Mouse (Mus musculus): ENCODE measurements around the gene Zfp867.
A peak's percentile ranks its signal among the peaks of the same experiment; 100 is the strongest.

The Zfp867 gene

DNA sequence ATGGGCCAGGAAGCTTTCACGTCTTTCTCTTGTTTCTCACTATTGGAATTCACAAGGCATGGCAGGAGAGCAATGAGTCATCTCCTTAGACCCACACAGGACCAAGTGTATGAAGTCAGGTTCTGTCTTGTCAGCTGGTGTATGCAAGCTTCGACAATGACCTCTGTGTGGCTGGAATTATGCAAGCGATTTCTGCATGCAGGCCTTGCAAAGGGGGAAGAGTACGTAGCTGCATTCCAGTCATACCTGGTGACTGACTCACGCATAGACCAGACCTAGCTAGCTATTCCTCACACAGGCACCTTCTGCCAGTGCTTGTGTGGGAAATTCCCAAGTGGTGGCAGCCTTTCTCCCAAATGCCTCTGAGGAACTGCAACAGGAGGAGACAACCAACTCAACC lies 13.3 kb downstream of the Zfp867 start:
- DNase-seq (ENCODE audit: low spot score) = peak; percentile 40

DNA sequence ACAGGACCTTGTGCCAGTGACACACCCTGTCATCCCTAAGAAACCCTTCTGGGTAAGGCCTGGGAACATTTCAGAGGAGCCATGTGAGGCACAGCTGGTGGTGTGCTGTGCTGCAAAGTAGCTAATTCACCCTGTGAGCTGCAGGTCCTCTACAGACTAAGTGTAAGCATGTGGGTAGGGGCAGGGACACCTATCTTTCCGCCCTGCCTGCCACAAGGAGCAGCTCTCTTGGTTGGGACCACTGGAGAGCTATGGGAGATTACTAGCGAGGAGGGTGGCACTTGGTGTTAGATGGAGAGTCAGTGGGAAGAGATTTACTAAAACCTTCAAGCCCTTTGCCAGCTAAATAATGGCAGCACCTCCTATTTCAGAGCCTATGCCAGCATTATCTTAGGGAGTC lies 15.4 kb downstream of the Zfp867 start:
- no peak for DNase-seq (ENCODE audit: low spot score)

DNA sequence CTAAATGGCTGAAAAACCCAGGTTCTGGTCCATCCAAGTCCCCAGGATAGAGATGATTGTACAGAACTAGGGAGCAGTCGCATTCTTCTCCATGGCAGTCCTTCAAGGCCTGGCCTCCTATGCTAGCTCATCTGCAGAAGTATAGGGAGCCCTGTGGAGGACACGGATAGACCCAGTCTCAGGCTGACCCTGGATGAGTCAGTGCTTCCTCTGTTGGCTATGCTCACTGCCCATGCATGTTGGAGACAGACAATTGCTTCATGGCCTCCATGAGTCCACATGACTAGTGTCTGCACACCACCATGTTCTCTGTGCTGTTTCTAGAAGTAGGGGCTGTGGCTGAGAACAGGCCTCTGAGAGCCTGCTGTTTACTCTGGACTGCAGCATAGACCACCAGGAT lies 15.9 kb downstream of the Zfp867 start:
- no peak for DNase-seq (ENCODE audit: low spot score)

DNA sequence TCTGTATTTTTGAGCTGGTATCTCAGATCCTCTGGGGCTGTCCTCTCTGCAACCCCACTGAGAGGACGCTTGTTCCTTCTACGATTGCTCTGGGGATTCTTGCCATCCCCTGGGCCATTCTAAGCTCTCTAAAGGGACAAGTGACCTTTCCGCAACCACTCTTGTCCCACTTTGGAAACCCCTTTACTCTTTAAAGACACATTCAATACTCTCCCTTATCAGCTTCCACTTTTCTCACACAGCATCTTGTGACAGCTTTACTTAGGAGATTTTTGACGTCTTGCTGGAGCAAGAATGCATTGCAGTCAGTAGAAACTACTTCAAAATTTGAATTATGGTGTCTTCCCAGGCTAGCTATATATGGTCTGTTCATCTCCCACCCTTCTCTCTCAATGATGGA lies 21.2 kb downstream of the Zfp867 start, which contains the start of gene Snap47:
Snap47 (minus strand) TSS at position 101 of the 400 bp plus-strand sequence.
- no peak for DNase-seq (ENCODE audit: low spot score)

DNA sequence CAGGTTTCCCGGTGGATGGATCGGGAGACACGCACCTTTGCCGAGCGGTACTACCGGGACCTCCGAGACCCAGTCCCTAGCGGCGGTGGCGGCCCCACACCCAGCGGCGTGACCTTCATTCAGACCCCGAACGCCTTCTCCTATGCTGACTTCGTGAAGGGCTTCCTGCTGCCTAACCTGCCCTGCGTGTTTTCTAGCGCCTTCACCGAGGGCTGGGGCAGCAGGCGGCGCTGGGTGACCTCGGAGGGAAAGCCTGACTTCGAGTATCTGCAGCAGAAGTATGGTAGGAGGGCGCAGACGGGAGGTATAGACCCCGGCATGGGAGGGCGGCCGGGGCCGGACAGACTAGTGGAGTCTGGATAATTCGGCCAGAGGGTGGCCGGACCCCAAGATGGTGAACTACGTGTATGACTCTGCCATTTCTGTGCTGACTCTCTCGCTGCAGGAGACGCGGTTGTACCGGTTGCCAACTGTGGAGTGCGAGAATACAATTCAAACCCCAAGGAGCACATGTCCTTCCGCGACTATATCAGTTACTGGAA lies 22.0 kb downstream of the Zfp867 start:
- no peak for DNase-seq (ENCODE audit: low spot score)

DNA sequence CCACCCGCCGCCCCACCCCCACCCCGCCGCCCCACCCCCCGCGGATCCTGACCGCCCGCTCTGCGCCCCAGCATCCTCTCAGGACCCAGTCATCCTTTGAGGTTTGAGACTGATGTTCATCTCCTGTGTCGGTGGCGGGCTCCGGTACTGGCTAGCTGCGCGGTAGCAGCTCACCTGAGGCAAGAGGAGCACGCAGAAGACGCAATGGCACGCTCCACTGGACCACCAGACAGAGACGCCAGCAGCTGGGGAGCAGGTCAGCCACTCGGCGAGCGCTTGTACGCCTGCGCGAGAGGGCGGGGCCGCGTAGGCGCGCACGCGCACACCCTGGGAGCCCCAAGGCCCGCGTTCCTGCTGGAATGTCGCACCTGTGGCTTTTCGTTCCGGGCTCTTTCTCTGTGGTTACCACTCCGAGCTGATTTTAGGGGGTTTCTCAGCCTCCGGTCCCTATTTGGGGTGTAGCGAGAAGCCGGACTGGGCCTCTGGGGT lies 22.5 kb downstream of the Zfp867 start, which contains the start of gene Jmjd4:
Jmjd4 (plus strand) TSS at position 305 of the 489 bp plus-strand sequence.
- peak; percentile 83 for DNase-seq (ENCODE audit: low spot score)

DNA sequence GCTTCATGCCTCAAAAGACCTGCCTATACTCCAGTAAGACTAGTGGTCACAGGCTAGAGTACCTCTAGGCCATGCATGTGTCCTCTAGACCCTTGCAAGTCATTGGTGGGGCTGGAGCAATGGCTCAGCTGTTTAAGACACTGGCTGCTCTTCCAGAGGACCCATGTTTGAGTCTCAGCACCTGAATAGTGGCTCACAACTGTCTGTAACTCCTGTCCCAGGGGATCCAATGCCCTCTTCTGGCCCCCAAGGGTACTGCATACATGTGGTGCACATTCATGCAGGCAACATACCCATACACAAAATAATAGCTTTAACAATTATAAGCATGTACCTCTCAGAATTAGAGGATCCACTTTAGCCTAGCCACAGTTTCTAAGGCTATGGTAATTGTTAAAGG lies 29.2 kb downstream of the Zfp867 start:
- no peak for DNase-seq (ENCODE audit: low spot score)

DNA sequence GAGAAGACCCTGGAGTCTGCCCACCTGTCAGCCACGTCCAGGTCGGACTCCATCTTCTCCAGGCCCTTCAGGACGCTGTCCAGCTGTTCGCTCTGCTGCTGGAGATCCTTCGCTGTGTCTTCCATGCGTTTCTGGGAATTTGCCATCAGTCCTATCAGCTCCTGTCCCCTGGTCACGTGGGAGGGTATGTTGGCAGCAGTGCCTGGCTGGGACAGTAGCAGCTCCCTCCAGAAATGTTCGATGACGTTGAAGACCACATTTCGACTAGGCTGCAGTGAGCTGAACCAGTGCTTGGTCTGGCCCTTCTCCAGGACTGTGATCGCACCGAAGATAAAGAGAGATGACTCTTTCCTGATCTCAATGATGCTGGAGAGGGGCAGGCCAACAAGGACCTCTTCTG lies 34.3 kb downstream of the Zfp867 start:
- DNase-seq (ENCODE audit: low spot score) = no peak

DNA sequence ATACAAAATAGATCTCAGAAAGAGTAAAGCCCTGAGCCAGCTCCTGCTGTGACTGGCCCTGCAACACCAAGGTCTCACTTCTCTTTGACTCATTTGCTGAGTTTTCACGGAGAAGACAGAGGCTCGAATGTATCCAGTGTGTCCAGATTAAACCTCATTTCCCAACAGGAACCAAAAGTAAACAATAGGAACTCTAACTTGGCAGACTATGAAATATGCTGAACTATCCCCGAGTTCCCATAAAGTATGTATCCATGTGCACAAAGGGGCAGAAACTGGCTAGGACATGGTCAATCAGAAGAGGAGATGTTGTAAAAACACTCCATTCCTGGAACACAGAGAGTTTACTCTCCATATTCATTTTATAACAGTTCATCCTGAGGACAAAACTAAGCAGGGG lies 40.0 kb downstream of the Zfp867 start:
- DNase-seq (ENCODE audit: low spot score) = no peak

DNA sequence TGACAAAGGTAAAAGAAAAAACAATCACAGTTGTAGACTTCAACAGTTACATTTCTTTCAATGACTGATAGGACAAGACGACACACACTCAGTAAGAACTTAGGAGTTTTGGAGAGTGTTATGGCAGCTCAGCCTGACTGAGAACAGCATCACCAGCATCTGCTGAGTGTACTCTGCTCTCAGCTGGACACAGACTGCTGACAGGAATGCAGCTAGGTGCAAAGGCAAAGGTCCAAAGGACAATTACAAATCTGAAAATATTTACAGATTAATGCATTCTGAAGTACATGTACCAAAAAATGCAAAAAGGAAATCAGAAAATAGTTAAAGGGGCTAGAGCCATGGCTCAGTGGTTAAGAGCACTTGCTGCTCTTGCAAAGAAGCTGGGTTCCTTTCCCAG lies 42.3 kb downstream of the Zfp867 start:
- DNase-seq (ENCODE audit: low spot score) = no peak

DNA sequence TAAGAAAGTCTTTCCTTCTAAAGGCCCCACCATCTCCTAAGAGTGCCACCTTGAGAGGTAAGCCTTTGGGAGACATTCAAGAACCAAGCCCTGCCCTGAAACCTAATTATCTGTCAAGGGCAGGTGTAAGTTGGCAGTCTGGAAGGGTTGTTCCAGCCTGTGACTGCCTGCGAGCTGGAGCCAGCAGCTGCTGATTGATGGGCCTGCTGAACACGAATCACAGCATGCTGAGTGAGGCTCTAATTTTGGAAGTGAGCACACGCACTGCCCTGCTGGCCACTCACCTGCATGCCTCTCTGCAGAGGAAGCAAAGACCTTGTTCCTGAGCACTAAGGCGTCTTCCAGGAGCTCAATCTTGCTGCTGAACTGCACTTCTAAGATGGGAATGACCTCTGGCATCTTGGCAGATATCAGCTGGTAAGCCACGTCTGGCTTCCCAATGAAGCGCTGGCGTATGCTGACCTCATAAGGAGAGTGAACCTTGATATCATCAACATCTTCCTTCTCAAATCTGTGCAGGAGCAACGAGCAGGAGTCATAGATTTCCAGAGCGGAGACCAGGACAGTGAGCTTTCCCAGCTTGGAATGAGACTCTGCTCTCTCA lies 44.1 kb downstream of the Zfp867 start:
- DNase-seq (ENCODE audit: low spot score) = no peak

DNA sequence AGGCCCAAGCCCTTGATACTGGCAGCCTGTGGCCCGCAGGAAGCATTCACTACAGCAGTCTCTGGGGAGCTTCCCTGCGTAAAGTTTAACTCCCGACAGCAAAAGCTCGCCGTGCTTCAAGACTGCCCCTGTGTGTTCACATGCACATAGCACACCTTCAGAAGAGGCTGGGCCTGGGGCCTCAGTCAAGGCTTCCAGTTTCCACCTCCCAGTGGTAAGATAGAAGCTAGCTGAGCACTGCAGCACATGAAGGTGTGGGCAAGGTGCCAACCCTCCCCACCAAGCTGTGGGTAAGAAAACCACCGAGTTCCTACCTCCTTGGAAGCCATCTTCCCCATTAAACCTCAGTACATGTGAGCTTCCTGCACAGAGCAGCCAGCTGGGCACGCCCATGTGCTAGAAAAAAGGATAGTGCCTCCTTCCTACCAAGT lies 46.6 kb downstream of the Zfp867 start:
- no peak for DNase-seq (ENCODE audit: low spot score)

DNA sequence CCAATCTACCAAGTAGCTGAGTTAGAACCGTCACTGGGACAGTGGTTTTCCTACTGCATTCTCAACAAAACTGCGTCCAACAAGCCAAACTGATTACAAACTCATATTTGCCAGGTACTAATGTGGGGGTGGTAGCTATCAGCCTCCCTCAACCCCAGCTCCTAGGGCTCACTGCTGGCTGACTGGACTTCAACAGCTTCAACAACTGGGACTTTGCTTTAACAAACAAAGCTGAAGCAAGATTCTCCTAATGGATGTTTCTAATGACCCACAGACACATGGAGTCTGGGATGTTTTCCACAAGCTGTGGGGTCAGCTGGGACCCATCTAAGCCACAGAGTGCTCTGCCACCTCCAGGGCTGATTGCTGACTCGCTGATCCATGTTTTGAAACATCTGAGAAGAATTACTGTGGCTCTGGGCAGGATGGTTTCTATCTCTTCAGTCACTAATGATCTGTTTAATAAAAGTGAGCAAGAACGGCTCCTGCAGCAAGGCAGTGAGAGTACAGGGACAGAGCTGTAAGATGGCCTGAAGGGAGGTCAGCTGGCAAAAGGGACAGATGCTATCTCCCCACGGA lies 49.2 kb downstream of the Zfp867 start:
- no peak for DNase-seq (ENCODE audit: low spot score)

DNA sequence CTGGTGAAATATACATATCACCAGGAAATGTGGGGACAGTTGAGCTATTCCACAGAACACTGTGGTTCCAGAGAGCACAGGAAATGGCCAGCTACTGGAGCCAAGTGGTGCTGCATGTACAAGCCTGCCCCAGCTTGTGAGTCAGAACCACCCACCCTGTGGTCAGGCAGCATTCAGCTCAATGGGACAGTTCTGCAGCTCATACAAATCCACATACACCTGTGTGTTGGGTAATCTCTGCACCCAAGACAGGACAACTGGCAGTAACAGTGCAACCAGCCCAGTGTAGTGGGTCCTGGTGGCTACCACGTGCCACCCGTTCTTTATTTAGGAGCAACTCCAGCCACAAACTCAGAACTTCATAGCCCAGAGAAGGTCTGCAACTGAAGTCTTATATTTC lies 50.3 kb downstream of the Zfp867 start:
- DNase-seq (ENCODE audit: low spot score) = no peak

DNA sequence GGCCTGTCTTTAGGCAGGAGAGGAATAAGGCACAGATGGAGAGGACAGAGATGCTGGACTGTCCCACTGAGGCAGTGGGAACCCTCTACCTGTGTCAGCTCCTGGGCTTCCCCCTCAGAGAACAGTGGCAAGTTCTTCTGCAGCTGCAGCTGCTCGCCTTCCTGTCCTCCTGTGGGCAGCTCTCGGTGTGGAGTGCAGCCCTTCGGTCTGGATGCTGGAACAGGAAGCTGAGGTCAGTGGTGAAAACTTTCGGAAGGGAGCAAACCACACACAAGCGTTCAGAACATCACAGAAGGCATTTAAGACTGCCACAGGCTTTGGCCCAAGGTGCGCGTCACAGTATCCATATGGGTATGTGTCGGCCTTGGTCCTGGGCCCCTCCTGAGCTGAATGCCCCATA lies 50.8 kb downstream of the Zfp867 start:
- DNase-seq (ENCODE audit: low spot score) = no peak

DNA sequence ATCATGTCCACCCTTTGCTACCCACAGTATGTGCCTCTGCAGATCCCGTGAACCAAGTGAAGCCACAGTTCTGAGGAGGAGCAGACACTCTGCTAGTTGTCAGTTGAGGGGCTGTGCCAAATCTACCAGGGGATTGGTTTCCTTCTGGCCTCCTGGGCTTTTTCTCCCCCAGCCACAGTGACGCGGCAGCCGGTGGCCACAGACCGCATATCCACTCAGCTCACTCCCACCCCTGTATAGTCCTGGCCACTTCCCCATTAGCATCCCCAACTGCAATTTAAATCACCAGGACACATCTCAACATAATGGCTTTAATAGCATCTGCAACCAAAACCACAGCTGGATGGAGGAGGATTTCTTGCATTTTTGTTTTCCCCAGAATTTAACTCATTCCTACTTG lies 53.6 kb downstream of the Zfp867 start:
- no peak for DNase-seq (ENCODE audit: low spot score)

DNA sequence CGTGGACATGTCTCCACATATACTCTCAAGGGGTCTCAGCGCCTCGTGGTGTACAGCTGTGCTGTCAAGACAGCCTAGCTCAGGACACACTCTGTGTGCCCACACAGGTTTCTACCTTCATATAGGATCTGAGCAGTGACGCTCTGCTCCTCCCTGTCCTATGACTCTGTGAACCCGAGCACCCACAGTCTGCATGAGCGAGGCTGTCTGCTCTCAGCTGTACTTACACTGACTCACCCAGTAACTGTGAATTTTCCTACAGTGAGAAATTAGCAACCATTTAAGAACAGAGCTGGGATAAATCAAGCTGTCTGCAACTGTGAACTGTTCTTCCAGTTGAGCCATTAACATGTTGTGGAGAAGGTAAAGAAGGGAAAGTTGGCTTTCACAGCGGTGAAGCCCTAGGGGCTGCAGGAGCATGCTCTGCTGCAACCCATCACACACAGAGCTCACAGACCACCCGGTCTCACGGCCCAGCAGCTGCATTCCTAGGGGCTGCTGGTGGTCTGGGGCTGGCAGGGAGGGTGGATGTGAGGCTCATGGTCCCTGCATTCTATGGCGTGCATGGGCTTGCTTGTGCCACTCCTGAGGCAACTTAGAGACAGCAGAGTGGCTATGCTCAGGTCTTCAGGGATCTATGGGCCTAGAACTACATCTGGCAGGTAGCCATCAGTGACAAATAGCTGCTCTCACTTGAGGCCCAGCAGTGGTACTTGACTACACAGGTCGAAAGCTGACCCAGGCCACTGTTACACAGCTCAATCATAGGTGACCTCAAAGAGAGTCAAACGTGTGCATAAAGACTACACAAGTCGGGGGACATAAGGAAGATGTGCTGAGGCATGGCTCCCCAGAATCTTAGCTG lies 59.0 kb downstream of the Zfp867 start:
- DNase-seq (ENCODE audit: low spot score) = no peak

DNA sequence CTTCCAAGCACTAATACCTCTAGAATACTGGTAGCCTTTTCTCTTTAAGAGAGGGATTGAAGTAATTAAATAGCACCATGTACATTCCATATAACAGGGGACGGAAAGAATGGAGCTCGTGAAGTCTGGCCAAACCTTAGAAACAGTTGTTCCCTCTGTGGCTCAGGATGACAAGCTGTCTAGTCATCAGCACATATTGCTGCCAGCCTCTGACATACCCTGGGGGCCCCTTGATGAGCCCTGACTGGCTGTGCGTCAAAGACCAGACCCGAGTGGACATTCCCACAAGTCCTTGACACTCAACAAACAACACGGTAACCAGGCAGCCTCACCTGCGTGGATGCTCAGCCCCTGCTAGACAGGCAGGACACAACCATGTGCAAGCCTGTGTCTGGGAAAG lies 60.2 kb downstream of the Zfp867 start:
- DNase-seq (ENCODE audit: low spot score) = no peak

Data from ovary, adult 18-20 months (tissue).